Mouse (Mus musculus): Measurements from ENCODE around the gene Cd151. TPM values are rescaled to one million over a fixed set of nuclear protein-coding genes. Genes with fewer than 3 reads are reported as not detected.
A peak's percentile ranks its signal among the peaks of the same experiment; 100 is the strongest.
"Not testable (repeated sequence)": the region's sequence is repeated elsewhere in the genome, so short reads cannot be mapped to it uniquely, and the experiment has no call there.

Gene Cd151
- polyA plus RNA-seq, 1 experiment from 2014 or later = 5.0 TPM

DNA sequence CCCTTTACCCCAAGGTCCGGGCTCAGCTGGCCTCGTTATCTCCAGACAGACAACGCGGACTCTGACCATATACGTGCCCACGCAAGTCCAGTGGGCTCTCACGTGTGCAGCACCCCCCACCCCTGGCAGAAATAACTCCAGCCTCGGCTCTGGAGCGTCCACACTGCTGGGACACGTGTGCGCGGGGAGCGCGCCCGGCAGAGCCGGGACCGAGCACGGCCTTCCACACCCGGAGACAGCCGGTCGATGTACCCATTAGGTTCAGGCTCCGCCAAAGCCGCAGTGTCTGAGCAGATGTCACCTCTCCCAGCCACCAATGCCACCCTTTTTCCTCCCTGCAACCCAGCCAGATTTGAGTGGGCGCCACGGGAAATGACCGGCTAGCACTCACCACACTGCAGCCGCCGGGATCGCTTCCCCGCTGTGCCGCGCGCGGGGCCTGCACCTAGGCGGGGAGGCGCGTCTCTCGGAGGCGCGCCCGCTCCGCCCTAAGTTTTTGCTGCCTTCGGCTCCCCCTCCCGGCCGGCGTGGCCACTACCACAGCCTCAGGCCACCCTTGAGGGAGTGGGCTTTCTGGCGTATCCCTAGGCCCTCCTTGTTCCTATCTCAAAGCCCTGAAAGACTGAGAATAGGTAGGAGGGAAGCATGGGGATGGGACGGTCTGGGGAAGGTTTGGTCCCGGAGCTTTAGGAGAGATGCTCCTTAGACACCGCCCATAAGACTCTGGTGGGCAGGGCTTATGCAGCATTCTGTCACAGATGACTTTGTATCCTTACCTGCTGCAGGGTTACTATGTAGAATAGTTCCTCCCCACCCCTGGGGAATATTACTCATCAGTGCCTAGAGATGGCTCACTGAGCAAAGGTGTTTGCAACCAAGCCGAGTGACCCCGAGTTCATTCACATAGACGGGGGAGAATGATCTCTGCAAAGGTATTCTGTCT lies 29.7 kb upstream of the Cd151 start, which contains the start of gene Slc25a22:
Gene Slc25a22, minus strand, starts transcription at position 715 of the 943 bp plus-strand sequence.
- Histone ChIP-seq H3K27me3 (no peaks in the 10 kb centered on the region), H3K36me3 (replicated peaks) (peaks cover 61% of the 10 kb centered on the region), H3K9me3 (replicated peaks) (no peaks in the 10 kb centered on the region), H3K4me3 (replicated peaks) (peak within 1 kb of the TSS; percentile 68), H3K9ac (peak within 1 kb of the TSS; percentile 69), H3K4me2 (peak within 1 kb of the TSS; percentile 97), H3K27ac (replicated peaks) (peak within 1 kb of the TSS; percentile 63), H3K4me1 (replicated peaks) (peaks cover 83% of the 10 kb centered on the region)
- 7% methylated on average over 53 of the region's 53 CpGs for WGBS (ENCODE audit: insufficient replicate concordance)
- peak; percentile 73 for ATAC-seq (ENCODE audit: insufficient read depth)

DNA sequence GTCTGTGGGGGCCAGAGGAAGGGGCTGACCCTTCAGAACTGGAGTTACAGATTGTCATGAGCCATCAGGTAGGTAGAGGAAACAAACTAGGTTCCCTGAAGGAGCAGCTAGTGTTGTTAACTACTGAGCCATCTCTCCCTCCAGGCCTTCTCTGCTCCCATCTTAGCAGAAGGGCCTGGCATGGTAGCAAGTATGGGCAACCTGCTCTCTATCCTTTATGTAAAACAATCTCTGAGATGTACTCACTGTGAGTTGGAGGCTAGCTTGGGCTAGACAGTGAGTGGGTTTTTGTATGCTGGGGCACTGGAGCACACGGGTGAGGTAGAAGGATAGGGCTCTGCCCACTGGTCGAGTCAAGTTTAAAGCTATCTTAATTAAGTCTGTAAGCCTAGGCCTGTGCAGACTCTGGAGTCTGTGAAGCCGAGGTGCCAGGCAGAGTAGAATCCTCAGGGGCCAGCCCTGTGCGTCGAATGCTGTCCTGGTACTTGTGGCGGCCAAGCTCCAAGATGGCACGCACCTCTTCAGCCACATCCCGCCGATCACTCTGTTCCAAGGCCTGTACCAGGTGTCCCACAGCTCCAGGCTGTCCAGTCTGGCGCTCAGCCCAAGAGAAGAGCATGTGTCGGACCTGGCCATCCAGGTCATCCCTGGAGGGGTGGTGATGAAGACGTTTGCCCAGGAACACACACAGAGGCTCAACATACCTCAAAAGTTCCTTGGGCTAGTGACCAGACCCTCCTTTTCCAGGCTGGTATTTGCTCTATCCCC lies 28.8 kb upstream of the Cd151 start:
- Histone ChIP-seq H3K9me3 (replicated peaks) (no peaks in the 10 kb centered on the region), H3K4me1 (replicated peaks) (peaks cover 84% of the 10 kb centered on the region), H3K27ac (replicated peaks) (0 out of 2 replicates have a peak overlapping the region, but pooled peaks have one; percentile 63), H3K36me3 (replicated peaks) (peaks cover 53% of the 10 kb centered on the region), H3K4me2 (no peak overlapping the region), H3K27me3 (no peaks in the 10 kb centered on the region), H3K9ac (peak overlapping the region; percentile 69; the same call in 1 of the 2 replicates), H3K4me3 (replicated peaks) (no peak overlapping the region)
- 81% methylated on average over 12 of the region's 12 CpGs for WGBS (ENCODE audit: insufficient replicate concordance)
- ATAC-seq (ENCODE audit: insufficient read depth) = no peak

DNA sequence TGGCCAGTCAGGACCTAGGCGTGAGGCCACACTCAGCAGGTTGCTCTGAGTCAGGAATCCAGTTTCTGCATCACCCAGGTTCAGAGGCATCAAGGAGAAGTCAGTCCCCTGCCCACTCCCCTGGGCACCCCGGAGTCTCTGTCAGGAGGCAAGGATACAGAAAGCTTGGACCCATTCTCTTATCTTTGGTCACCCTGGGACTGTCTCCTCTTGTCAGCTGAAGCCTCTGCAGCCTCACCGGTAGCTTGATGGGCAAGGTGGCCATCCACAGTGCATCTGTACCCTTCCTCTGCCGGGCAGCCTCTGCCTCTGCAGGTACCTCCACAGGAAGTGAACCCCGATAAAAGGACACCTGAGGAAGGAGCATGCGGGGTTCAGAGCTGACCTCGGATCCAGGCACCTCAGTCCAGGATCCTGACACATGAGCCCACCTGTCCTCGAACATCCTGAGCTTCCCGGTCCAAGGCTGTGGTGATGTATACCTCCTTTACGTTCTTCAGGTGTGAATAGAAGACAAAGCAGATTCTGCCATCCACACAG lies 28.0 kb upstream of the Cd151 start:
- no peak overlapping the region for H3K4me3 ChIP-seq (replicated peaks)
- H3K27ac ChIP-seq (replicated peaks) = no peak overlapping the region
- H3K9ac ChIP-seq = no peak overlapping the region
- H3K9me3 ChIP-seq (replicated peaks) = no peaks in the 10 kb centered on the region
- WGBS (ENCODE audit: insufficient replicate concordance) = 90% methylated on average over 10 of the region's 10 CpGs
- H3K4me2 ChIP-seq = no peak overlapping the region
- ATAC-seq (ENCODE audit: insufficient read depth) = no peak
- peaks cover 47% of the 10 kb centered on the region for H3K36me3 ChIP-seq (replicated peaks)
- no peaks in the 10 kb centered on the region for H3K27me3 ChIP-seq
- peaks cover 84% of the 10 kb centered on the region for H3K4me1 ChIP-seq (replicated peaks)

DNA sequence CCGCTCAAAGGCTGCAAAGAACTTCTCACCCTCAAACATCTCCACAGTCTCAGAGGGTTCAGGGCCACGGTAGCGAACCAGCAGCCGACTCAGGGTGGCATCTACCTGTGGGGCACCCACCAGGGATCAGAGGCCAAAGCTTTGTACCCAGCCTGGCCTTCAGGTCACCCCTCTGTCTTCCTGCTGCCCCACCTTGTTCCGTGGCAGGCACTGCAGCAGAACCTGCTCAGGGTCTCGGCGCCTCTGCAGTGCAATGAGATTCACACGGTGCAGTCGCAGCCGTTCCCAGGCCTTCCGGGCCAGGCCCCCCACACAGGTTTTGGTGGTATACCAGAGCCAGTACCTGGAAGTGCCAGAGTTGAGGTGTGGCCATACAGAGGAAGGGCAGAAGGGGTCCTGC lies 27.4 kb upstream of the Cd151 start:
- Histone ChIP-seq H3K4me3 (replicated peaks) (no peak overlapping the region), H3K27ac (replicated peaks) (no peak overlapping the region; the same call in 1 of the 2 replicates), H3K9me3 (replicated peaks) (no peaks in the 10 kb centered on the region), H3K9ac (no peak overlapping the region), H3K4me1 (replicated peaks) (peaks cover 84% of the 10 kb centered on the region), H3K4me2 (no peak overlapping the region), H3K36me3 (replicated peaks) (peaks cover 47% of the 10 kb centered on the region), H3K27me3 (no peaks in the 10 kb centered on the region)
- WGBS (ENCODE audit: insufficient replicate concordance) = 94% methylated on average over 11 of the region's 11 CpGs
- ATAC-seq (ENCODE audit: insufficient read depth) = no peak

DNA sequence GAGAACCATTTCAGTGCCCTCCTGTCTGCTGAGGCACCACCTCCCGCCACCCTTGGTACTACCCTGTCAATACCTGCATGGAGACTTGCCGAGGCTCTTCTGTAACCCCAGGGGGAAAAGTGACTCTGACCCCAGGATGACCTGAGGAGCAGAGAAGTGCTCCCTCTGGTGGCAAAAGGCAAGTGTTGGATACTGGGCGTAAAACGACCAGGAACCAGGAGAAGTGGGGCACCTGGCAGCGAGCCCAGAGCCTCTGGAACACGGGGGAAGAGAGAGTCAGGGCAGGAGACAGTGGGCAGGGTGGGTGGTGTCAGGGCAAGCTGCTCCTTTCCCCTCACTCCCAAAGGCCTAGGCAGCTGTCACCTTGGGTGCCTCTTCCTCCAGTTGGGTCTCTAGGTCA lies 26.6 kb upstream of the Cd151 start:
- Histone ChIP-seq H3K27ac (replicated peaks) (no peak overlapping the region), H3K4me2 (no peak overlapping the region), H3K27me3 (no peaks in the 10 kb centered on the region), H3K36me3 (replicated peaks) (peaks cover 47% of the 10 kb centered on the region), H3K9me3 (replicated peaks) (no peaks in the 10 kb centered on the region), H3K4me3 (replicated peaks) (no peak overlapping the region), H3K9ac (no peak overlapping the region), H3K4me1 (replicated peaks) (peaks cover 78% of the 10 kb centered on the region)
- ATAC-seq (ENCODE audit: insufficient read depth) = no peak
- 33% methylated on average over 6 of the region's 6 CpGs for WGBS (ENCODE audit: insufficient replicate concordance)

DNA sequence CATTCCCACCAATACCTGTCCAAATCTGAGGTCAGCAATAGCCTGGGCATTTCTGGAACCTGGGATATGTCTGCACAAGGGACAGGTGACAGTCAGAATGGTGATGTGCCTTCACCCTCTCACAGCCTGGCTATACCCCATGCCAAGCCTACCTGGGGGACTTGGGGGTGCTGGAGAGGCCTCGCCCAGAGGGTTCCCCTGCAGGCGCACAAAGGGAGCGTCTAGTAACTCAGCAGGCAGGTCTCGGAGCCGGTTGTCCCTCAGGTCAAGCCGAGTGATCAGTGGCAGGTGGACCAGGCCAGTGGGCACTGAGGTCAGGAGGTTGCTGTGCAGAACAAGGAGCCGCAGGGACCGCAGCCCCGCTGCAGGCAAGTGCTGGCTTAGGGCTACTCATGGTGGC lies 25.7 kb upstream of the Cd151 start:
- WGBS (ENCODE audit: insufficient replicate concordance) = 86% methylated on average over 9 of the region's 9 CpGs
- Histone ChIP-seq H3K4me1 (replicated peaks) (peaks cover 75% of the 10 kb centered on the region), H3K4me2 (peak overlapping the region; percentile 94)

DNA sequence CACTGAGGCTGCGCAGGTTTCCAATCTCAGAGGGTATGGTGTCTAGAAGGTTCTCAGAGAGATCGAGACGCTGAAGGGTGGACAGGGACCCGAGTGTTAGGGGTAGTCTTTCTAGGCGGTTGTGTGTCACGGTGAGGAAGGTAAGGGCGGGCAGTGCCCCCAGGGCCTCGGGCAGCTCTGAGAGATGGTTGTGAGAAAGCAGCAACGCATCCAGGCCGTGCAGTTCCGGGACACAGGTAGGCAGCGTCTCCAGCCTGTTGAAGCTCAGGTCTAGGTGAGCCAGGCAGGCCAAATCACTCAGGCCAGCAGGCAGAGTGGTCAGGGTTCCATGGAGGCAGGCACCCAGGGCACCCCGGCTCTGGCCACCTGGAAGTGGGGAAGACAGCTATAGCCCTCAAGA lies 25.0 kb upstream of the Cd151 start:
- peak overlapping the region; percentile 82; the same call in 1 of the 2 replicates for H3K27ac ChIP-seq (replicated peaks)
- H3K4me3 ChIP-seq (replicated peaks) = peak overlapping the region; percentile 68
- no peaks in the 10 kb centered on the region for H3K27me3 ChIP-seq
- peak overlapping the region; percentile 75 for H3K9ac ChIP-seq
- peak overlapping the region; percentile 94 for H3K4me2 ChIP-seq
- 86% methylated on average over 13 of the region's 13 CpGs for WGBS (ENCODE audit: insufficient replicate concordance)
- H3K4me1 ChIP-seq (replicated peaks) = peaks cover 74% of the 10 kb centered on the region
- peaks cover 47% of the 10 kb centered on the region for H3K36me3 ChIP-seq (replicated peaks)
- no peak for ATAC-seq (ENCODE audit: insufficient read depth)
- H3K9me3 ChIP-seq (replicated peaks) = no peaks in the 10 kb centered on the region

More for the DNA sequence above, 25.7 kb upstream of the Cd151 start:
- no peak overlapping the region; the same call in 1 of the 2 replicates for H3K9ac ChIP-seq
- H3K9me3 ChIP-seq (replicated peaks) = no peaks in the 10 kb centered on the region
- no peak overlapping the region for H3K27ac ChIP-seq (replicated peaks)
- peaks cover 47% of the 10 kb centered on the region for H3K36me3 ChIP-seq (replicated peaks)
- H3K27me3 ChIP-seq = no peaks in the 10 kb centered on the region
- ATAC-seq (ENCODE audit: insufficient read depth) = no peak
- H3K4me3 ChIP-seq (replicated peaks) = peak overlapping the region; percentile 68; the same call in 1 of the 2 replicates

DNA sequence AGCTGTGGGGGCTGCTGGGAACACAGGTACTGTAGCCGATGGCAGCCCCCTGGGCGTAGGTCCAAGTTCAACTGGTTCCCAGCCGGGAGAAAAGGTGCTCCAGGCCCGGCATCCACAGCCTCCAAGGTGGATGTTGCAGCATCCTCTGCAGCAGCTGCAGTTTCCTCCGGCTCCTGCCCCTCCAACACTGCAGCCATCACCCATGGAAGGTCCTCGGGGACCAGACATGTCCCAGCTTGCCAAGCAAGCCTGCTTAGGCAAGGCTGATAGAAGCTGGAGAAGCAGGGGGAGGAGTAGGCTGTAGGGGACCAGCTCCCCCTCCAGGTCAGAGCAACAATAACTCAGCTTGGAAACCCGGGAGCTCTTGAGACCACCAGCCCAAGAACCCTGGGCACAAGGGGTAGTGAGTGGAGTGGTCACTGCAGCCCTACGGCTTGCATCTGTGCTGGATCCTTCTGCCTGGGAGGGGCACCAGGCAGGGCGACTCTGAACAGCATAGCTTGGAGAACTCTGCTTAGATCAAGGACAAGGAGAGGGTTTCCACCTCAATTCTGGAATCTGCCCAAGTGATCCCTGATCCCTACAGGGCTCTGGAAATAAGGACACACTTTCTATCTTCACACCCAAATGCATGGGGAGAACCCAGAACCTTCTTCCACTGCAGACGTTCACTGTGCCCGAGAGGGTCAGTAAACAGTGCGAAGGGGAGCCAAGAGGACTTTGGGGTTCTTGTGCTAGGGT lies 23.9 kb upstream of the Cd151 start:
- Histone ChIP-seq H3K9ac (peak overlapping the region; percentile 75), H3K36me3 (replicated peaks) (peaks cover 42% of the 10 kb centered on the region), H3K27ac (replicated peaks) (peak overlapping the region; percentile 82), H3K27me3 (no peaks in the 10 kb centered on the region), H3K4me3 (replicated peaks) (peak overlapping the region; percentile 68), H3K4me1 (replicated peaks) (peaks cover 68% of the 10 kb centered on the region), H3K9me3 (replicated peaks) (no peaks in the 10 kb centered on the region), H3K4me2 (peak overlapping the region; percentile 94)
- 20% methylated on average over 12 of the region's 12 CpGs for WGBS (ENCODE audit: insufficient replicate concordance)
- no peak; the same call in none of the 2 replicates for ATAC-seq (ENCODE audit: insufficient read depth)

DNA sequence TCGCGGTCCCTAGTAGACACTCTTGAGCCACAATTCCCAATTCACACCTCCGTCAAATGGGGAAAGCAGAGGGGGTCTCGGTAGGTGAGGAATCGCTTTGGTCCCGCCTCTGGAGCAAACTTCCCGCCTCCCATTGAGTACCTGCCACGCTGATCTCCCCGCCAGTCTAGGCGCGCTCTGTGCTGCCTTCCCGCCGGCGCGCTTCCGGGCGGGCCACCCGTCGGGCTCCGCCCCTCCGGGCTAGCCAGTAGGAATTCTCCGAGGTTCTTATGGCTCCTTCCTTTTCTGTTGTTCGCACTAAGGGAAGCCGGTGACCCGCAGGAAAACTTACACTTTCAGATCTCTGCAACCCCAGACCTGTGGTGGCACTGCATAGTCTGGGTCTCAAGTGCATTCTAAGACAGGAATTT lies 23.4 kb upstream of the Cd151 start, which contains the start of gene Pidd1:
Gene Pidd1, minus strand, starts transcription at position 198 of the 410 bp plus-strand sequence.
- under 1% methylated on average over 25 of the region's 25 CpGs for WGBS (ENCODE audit: insufficient replicate concordance)

DNA sequence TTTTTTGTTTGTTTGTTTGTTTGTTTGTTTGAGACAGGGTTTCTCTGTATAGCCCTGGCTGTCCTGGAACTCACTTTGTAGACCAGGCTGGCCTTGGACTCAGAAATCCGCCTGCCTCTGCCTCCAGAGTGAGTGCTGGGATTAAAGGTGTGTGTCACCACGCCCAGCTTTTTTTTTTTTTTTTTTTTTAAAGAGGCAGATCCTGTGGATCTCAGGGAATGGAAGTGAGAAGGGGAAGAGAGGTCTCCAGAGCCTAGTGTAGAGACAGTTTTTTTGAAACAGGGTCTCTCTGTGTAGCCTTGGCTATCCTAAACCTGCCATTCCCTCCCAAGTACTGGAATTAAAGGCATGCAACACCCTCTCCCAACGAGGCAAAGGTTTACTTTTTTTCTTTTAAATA lies 20.8 kb upstream of the Cd151 start:
- peak overlapping the region; percentile 80 for H3K4me2 ChIP-seq
- peak overlapping the region; percentile 77 for H3K4me3 ChIP-seq (replicated peaks)
- H3K27me3 ChIP-seq; H3K27ac ChIP-seq (replicated peaks); H3K9me3 ChIP-seq (replicated peaks); ATAC-seq (ENCODE audit: insufficient read depth): not testable (repeated sequence)
- H3K9ac ChIP-seq = 0 out of 2 replicates have a peak overlapping the region, but pooled peaks have one; percentile 80
- peaks cover 83% of the 10 kb centered on the region for H3K4me1 ChIP-seq (replicated peaks)
- WGBS (ENCODE audit: insufficient replicate concordance) = 70% methylated on average over 3 of the region's 3 CpGs
- peaks cover 41% of the 10 kb centered on the region for H3K36me3 ChIP-seq (replicated peaks)

More for the DNA sequence above, 23.4 kb upstream of the Cd151 start, which contains the start of gene Pidd1:
- no peaks in the 10 kb centered on the region for H3K27me3 ChIP-seq
- peak within 1 kb of the TSS; percentile 75 for H3K9ac ChIP-seq
- peak; percentile 60 for ATAC-seq (ENCODE audit: insufficient read depth)
- peaks cover 41% of the 10 kb centered on the region for H3K36me3 ChIP-seq (replicated peaks)
- peak within 1 kb of the TSS; percentile 68 for H3K4me3 ChIP-seq (replicated peaks)
- H3K27ac ChIP-seq (replicated peaks) = peak within 1 kb of the TSS; percentile 82
- peaks cover 70% of the 10 kb centered on the region for H3K4me1 ChIP-seq (replicated peaks)
- H3K4me2 ChIP-seq = peak within 1 kb of the TSS; percentile 94
- H3K9me3 ChIP-seq (replicated peaks) = no peaks in the 10 kb centered on the region

Measured in liver, embryonic 15.5 days (tissue).